Mouse (Mus musculus): ENCODE results near the gene Cnbd2. TPM values are rescaled to one million over a fixed set of nuclear protein-coding genes. Genes with fewer than 3 reads are reported as not detected.
A peak's percentile ranks its signal among the peaks of the same experiment; 100 is the strongest.

The Cnbd2 gene
- polyA plus RNA-seq, 1 experiment from 2014 or later: 4.8 TPM

DNA sequence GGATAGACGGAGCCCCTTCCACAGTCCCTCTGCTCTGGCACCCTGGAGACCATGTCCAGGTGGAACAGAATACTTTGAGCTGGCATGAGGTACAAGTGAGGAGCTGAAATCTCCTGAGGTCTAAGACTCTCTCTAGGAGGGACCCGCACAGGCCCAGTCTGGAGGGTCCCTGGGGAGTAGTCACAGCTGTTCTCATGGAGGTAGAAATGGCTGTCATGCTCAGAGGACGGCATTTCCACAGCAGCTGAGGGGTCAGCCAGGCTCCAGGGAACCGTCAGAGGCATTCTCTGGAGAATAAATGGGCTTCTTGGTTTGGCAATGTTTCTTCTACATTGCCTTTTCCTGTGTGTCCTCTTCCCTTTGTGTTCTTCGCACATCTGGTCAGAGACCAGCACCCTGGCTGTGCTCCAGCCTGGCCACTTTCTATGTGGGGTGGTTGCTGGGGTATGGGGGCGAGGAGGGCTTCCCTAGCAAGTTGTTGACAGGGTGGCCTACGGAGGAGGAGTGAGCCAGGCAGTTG lies 19.4 kb downstream of the Cnbd2 start:
- in situ Hi-C loops (cut with MboI; ENCODE audit: low pct_unique_long_range_greater_than_20kb): no loop called here
- H3K27me3 ChIP-seq: no peaks in the 10 kb centered on the region
- POLR2A ChIA-PET: no interaction called here
- no peak for TF ChIP-seq CTCF (IDR thresholded peaks at IDR 0.05)
- CTCF ChIA-PET: no interaction called here
- DNase-seq (ENCODE audit: low read depth, low spot score): no peak
- no peak for ATAC-seq

DNA sequence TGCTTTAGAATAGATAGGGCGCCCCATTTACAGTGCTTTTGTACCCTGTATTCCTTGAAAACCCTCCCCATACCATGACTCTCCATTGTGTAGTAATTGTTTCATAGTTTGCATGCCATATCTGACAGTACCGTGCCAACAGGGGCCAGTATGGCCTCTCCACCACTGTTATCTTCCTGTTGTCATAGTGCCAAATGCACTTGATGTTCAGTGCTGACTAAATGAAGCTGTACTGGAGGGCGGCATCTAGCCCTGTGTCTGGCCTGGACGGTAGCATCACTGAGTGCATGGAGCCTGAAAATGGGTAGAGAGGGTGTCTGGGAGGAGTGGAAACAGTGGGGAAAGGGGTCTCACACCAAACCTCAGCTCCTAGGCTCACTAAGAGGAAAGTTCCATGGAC lies 28.0 kb downstream of the Cnbd2 start:
- no peak for ATAC-seq
- ChIA-PET CTCF (no interaction called here), POLR2A (no interaction called here)
- no peak for DNase-seq (ENCODE audit: low read depth, low spot score)
- H3K27me3 ChIP-seq: no peaks in the 10 kb centered on the region
- in situ Hi-C loops (cut with MboI; ENCODE audit: low pct_unique_long_range_greater_than_20kb): loop anchor here (10.0 kb wide), 1 partner anchor 355 kb away; no protein-coding TSS in a partner anchor
- TF ChIP-seq CTCF (IDR thresholded peaks at IDR 0.05): no peak

DNA sequence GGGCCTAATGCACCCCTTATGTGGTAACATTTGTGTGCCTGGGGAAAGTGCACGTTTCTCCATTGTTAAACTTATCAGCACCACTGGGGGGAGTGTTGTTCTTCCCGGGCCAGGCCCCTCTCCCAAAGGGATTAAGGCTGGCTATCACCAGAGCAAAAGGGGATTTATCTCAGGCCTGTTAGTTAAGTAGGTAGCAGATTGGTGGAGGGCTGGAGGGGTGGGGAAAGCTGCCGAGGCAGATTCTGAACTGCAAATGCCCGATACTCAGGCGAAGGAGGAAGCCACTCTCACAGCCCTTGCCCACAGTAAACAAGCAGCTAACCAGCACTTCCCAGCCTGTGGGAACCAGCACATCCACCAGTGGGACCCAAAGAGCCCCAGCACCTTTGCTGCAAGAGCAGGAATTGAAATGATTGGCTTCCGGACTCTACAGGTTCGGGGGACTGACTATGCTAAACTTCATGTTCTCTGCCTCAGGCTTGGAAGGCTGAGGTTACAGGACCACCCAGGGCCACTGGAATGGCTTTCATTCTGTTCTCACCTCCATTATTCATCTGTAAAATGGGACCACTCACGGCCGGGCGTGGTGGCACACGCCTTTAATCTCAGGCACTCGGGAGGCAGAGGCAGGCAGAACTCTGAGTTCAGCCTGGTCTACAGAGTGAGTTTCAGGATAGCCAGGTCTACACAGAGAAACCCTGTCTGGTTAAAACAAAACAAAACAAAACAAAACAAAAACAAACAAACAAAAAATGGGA lies 32.9 kb downstream of the Cnbd2 start:
- ChIA-PET CTCF (interaction anchor here (1.1 kb wide), 1 partner anchor 170 kb away, joined by 6 read pairs; no protein-coding TSS in a partner anchor), POLR2A (no interaction called here)
- in situ Hi-C loops (cut with MboI; ENCODE audit: low pct_unique_long_range_greater_than_20kb): loop anchor here (10.0 kb wide), 1 partner anchor 350 kb away; no protein-coding TSS in a partner anchor
- ATAC-seq (no peak), DNase-seq (ENCODE audit: low read depth, low spot score) (peak; percentile 1)
- H3K27me3 ChIP-seq: no peaks in the 10 kb centered on the region
- peak; percentile 70 for TF ChIP-seq CTCF (IDR thresholded peaks at IDR 0.05)

DNA sequence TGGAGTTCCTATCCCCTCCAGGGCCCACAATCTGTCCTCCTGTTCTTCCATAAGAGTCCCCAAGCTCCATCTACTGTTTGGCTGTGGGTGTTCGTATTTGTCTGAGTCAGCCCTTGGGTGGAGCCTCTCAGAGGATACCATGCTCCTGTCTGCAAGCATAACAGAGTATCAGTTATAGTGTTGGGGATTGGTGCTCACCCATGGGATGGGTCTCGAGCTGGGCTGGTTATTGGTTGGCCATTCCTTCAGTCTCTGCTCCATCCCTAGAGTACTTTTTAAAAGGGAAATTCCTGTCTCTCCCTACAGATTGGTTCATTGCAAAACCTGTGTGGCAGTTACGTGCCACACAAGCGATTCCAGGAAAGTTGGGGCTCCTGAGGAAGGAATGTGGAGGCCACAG lies 36.7 kb downstream of the Cnbd2 start:
- in situ Hi-C loops (cut with MboI; ENCODE audit: low pct_unique_long_range_greater_than_20kb): loop anchor here (10.0 kb wide), 1 partner anchor 346 kb away; no protein-coding TSS in a partner anchor
- no peak for TF ChIP-seq CTCF (IDR thresholded peaks at IDR 0.05)
- H3K27me3 ChIP-seq: no peaks in the 10 kb centered on the region
- DNase-seq (ENCODE audit: low read depth, low spot score) (no peak), ATAC-seq (no peak)
- ChIA-PET CTCF (interaction anchor here (1.0 kb wide), 1 partner anchor 149 kb away, joined by 3 read pairs; no protein-coding TSS in a partner anchor), POLR2A (no interaction called here)

DNA sequence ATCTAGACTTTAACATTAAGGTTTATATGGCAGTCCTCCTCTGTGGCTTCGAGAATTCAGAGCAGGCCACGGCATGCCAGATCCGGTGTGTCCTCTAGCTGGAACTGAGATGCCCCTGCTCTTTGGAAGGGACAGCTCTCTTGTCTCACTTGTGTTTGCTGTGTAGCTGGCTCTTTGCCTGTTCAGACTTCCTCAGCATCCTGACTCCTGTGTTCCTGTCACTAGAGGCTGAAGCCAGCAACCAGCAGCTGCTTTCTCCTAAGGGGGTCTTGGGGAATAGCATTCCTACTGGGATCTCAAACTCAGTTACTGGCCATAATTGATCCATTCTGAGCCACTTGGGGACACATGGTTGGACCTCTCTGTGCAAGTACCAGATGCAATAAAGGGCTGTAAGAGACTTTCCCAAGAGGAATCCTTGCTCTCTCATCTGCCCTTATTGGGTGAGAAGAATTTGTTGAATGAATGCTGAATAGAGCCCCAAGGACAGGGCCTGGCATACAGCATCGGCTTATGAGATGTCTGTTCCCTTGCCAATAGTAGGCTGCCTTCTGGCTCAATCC lies 37.3 kb downstream of the Cnbd2 start:
- CTCF ChIA-PET: interaction anchor here (1.0 kb wide), 1 partner anchor 148 kb away, joined by 3 read pairs; no protein-coding TSS in a partner anchor
- POLR2A ChIA-PET: interaction anchor here (0.6 kb wide), 1 partner anchor 149 kb away, joined by 5 read pairs; no protein-coding TSS in a partner anchor
- TF ChIP-seq CTCF (IDR thresholded peaks at IDR 0.05): no peak
- in situ Hi-C loops (cut with MboI; ENCODE audit: low pct_unique_long_range_greater_than_20kb): loop anchor here (10.0 kb wide), 1 partner anchor 345 kb away; no protein-coding TSS in a partner anchor
- DNase-seq (ENCODE audit: low read depth, low spot score) (no peak), ATAC-seq (no peak)
- H3K27me3 ChIP-seq: no peaks in the 10 kb centered on the region

DNA sequence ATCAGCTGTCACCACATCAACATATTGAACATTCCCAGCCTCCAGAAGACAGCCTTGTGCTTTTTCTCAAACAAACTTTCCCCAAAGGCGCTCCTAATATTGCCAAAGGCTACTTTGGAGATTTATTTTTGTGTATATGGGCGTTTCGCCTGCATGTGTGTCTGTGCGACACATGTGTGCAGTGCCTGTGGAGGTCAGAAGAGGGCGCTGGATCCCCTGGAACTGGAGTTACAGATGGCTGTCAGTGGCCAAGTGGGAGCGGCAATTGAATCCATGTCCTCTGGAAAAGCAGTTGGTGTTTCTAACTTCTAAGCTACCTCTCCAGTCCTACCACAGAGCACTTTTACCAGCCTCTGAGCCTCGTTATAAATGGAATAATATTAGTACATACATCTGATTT lies 39.1 kb downstream of the Cnbd2 start:
- CTCF ChIA-PET: interaction anchor here (0.7 to 1.4 kb wide), 4 partner anchors 20 to 166 kb away, joined by 3 to 5 read pairs (median 4); no protein-coding TSS in a partner anchor
- DNase-seq (ENCODE audit: low read depth, low spot score) (no peak), ATAC-seq (no peak)
- TF ChIP-seq CTCF (IDR thresholded peaks at IDR 0.05): peak; percentile 60
- no peaks in the 10 kb centered on the region for H3K27me3 ChIP-seq
- in situ Hi-C loops (cut with MboI; ENCODE audit: low pct_unique_long_range_greater_than_20kb): loop anchor here (5.0 kb wide), 1 partner anchor 166 kb away; no protein-coding TSS in a partner anchor
- POLR2A ChIA-PET: no interaction called here

DNA sequence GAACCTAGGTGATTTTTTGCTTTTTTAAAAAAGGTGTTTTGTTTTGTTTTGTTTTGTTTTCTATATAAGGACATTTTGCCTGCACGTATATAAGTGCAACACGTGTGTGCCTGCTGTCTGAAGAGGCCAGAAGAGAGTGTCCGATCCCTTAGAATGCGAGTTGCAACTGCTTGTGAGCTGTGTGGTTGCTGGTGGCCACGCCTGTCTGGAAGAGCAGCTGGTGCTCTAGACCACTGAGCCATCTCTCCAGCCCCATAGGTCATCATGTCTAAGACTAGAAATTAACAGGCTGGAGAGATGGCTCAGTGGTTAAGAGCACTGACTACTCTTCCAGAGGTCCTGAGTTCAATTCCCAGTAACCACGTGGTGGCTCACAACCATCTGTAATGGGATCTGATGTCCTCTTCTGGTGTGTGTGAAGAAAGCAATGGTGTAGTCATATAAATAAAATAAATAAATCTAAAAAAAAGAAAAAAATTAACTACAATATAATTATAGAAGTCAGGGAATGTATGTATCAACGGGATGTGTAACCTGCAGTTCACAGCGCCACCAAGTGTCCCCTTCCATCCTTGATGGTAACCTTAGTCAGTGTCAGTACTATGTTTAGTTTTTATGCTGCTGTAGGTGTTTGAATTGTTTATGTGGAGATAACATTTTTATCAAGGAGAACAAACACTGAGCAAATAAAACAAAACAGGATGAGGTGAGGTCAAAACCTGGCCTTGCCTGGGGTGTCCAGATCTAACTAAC lies 40.5 kb downstream of the Cnbd2 start:
- H3K27me3 ChIP-seq: no peaks in the 10 kb centered on the region
- DNase-seq (ENCODE audit: low read depth, low spot score): no peak
- ChIA-PET CTCF (no interaction called here), POLR2A (no interaction called here)
- in situ Hi-C loops (cut with MboI; ENCODE audit: low pct_unique_long_range_greater_than_20kb): loop anchor here (5.0 kb wide), 1 partner anchor 165 kb away; no protein-coding TSS in a partner anchor
- TF ChIP-seq CTCF (IDR thresholded peaks at IDR 0.05): peak; percentile 9
- no peak for ATAC-seq

DNA sequence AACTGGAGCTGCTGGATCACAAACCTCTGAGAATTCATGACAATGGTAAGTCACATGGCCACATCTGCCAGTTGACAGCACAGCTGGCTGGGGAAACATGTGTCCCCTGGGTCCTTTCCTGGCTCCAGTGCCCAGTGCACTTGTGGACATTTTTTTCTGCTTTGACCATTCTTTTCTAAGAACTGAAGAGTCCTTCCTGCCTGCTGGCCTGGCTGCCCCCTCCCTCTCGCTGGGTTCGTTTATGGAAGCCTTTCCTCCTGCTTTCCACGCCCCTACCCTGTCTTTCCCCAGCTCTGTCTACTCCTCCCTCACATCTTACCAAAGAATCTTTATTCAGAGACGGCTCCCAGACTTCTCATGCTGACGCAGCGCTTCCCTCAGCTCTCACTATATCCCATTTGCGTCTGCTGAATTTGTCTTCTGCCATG lies 41.2 kb downstream of the Cnbd2 start:
- TF ChIP-seq CTCF (IDR thresholded peaks at IDR 0.05): no peak
- ChIA-PET POLR2A (no interaction called here), CTCF (interaction anchor here (1.0 kb wide), 1 partner anchor 145 kb away, joined by 4 read pairs; no protein-coding TSS in a partner anchor)
- H3K27me3 ChIP-seq: no peaks in the 10 kb centered on the region
- DNase-seq (ENCODE audit: low read depth, low spot score) (no peak), ATAC-seq (no peak)
- in situ Hi-C loops (cut with MboI; ENCODE audit: low pct_unique_long_range_greater_than_20kb): loop anchor here (5.0 kb wide), 1 partner anchor 164 kb away; no protein-coding TSS in a partner anchor

DNA sequence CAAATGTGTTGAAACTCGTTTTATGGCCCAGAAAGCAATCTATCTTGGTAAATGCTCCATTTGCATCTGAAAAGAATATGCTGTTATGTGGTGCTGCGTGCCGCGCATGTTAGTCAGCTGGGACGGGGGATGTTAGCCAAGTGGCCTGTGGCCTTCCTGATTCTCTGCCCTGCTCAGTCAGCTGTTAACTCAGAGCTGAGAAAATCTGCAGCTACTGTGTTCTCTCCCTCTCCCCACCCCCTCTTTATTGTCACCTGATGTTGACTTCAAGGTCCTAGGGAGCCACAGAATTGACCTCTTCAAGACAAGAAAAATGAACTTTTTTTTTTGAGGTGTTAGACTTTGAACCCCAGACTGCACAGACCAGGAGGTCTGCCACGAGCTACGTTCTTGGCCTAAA lies 43.9 kb downstream of the Cnbd2 start:
- ChIA-PET CTCF (no interaction called here), POLR2A (interaction anchor here (1.2 kb wide), 1 partner anchor 9 kb away, joined by 4 read pairs; no protein-coding TSS in a partner anchor)
- in situ Hi-C loops (cut with MboI; ENCODE audit: low pct_unique_long_range_greater_than_20kb): no loop called here
- ATAC-seq (no peak), DNase-seq (ENCODE audit: low read depth, low spot score) (peak; percentile 7)
- no peak for TF ChIP-seq CTCF (IDR thresholded peaks at IDR 0.05)
- no peaks in the 10 kb centered on the region for H3K27me3 ChIP-seq

DNA sequence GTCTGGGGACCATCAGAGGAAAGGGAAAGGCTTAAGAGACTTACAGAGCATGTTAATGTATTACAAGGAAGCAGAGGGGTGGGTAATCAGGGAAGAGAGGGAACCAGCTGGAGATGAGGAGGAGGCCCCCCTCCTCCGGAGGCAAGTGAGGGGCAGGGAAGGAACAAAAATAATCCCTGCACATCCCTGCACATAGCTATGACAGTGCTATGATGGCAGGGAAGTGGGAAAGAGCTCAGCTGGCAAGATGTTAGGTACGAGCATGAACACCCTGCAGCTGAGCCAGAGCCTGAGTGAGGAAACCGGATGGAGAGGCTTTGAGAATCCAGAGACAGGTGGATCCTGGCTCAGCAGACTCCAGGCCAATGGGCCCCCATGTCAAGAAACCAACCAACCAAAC lies 56.4 kb downstream of the Cnbd2 start:
- CTCF ChIA-PET: no interaction called here
- POLR2A ChIA-PET: no interaction called here
- no peaks in the 10 kb centered on the region for H3K27me3 ChIP-seq
- DNase-seq (ENCODE audit: low read depth, low spot score) (no peak), ATAC-seq (no peak)
- in situ Hi-C loops (cut with MboI; ENCODE audit: low pct_unique_long_range_greater_than_20kb): no loop called here
- no peak for TF ChIP-seq CTCF (IDR thresholded peaks at IDR 0.05)

Measured in Patski (cell line).